Mouse (Mus musculus) G1E-ER4 (cell line): ENCODE data around the gene Pi4kb. TPM values are rescaled to one million over a fixed set of nuclear protein-coding genes. Genes with fewer than 3 reads are reported as not detected.
A peak's percentile ranks its signal among the peaks of the same experiment; 100 is the strongest.

Experiments used
- GATA1 ChIP-seq: IDR thresholded peaks from one replicate; pipeline ENCODE4 v1.8.0; 2012; ENCODE audit warnings: low read length, inconsistent platforms
- polyA plus RNA-seq: library from polyadenylated mRNA; stranded (reverse); fragments of >175 nt; gene quantifications from 2 replicates; pipeline ENCODE4 v1.2.3, GENCODE M21; 2012

Gene Pi4kb
- polyA plus RNA-seq, 1 experiment: 11.2 TPM

DNA sequence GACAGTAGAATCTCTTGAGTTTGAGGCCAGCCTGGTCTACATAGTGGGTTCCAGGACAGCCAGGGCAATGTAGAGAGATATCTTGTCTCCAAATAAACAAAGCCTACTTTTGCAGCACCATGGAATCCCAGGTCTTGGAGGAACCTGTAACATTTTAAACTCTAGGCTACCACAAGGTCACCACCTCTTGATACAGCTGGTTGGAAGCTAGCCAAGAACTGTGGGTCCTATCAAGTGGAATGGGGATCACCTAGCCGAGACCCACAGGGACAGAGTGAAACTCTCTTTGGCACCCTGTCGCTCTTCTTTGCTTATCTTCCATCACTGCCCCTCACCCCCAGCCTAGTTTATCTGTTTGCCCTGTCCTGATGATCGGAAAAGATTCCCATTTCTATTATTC, 2.0 kb upstream of the Pi4kb start:
- no peak for TF ChIP-seq GATA1

DNA sequence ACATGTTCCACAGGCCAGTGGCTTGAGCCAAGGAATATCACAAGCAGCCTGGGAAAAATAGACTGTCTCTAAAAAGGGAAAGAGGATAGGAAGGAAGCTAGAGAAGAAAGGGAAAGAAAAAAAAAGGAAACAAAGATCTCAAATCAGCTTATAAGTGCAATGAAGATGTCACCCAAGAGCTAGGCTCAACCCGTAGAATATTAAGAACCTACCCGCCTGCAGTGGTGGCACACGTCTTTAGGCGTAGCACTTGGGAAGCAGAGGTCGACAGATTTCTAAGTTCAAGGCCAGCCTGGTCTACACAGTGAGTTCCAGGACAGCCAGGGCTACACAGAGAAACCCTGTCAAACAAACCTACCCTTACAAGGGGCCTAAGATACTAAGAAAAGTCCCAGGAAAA, 911 bp upstream of the Pi4kb start:
- TF ChIP-seq GATA1: no peak

DNA sequence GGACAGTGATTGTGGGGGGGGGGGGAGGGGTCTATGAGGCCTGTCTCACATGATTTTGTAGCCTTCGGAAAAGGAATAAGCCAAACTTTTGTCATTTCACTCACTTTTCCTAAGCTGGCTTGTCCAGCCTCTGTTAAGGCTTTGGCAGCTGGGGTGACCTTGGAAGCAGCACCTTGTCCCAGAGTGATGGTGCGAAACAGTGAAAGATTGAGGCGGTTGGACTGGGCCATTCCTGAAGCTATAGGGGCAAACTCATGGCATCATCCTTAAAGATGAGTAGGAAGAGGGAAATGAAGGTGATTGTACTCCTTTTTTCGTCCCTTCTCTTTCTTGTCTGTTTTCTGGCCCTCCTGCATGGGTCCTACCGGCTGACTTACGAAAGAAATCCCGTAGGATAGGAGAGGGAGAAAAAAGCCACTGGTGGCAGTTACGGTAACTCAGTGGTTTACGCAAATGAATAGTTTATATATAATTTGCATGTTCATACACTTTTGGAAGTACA, 454 bp upstream of the Pi4kb start:
- no peak for TF ChIP-seq GATA1

DNA sequence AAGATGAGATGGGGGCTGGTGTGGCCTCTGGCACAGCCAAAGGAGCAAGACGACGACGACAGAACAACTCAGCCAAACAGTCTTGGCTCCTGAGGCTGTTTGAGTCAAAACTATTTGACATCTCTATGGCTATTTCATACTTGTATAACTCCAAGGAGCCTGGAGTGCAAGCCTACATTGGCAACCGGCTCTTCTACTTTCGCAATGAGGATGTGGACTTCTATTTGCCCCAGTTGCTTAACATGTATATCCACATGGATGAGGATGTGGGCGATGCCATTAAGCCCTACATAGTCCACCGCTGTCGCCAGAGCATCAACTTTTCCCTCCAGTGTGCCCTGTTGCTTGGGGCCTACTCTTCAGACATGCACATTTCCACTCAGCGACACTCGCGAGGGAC, 9.8 kb downstream of the Pi4kb start:
- no peak for TF ChIP-seq GATA1

DNA sequence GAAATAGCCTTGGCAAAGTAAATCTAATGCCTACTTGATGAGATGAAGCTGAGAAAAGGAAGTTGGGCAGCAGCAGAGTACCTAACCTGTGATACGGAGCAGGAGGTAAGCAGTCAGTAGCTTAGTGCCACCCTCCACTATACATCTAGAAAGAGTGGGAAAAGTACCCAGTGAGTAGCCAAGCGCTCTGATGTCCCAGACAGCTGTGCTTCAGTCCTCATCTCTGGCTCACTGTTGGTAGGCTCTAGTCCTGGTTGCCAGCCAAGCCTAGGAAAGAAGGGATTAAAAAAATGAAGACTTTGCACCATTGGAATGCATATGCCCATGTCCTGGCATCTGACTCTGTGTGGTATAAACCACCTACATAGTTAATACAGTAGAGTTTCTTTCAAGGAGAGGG, 11.0 kb downstream of the Pi4kb start:
- no peak for TF ChIP-seq GATA1

DNA sequence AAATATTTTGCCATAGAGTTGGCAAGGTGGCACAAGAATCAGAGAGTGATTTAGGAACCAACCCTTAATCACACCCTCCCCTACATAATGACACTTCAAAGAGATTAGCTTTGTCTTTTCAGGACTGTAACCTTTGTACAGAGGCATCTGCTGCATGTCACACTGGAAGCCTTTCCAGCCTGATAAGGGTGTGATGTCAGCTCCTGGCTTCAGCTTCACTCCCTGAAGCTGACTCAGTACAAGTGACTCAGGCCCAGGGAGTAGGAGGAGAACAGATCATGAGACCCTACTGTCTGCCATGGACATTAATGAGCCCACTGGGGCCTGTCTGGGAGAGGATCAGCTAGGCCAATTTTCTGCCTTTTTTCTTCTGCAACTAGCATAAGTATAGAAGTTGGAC, 13.0 kb downstream of the Pi4kb start:
- TF ChIP-seq GATA1: peak; percentile 42

DNA sequence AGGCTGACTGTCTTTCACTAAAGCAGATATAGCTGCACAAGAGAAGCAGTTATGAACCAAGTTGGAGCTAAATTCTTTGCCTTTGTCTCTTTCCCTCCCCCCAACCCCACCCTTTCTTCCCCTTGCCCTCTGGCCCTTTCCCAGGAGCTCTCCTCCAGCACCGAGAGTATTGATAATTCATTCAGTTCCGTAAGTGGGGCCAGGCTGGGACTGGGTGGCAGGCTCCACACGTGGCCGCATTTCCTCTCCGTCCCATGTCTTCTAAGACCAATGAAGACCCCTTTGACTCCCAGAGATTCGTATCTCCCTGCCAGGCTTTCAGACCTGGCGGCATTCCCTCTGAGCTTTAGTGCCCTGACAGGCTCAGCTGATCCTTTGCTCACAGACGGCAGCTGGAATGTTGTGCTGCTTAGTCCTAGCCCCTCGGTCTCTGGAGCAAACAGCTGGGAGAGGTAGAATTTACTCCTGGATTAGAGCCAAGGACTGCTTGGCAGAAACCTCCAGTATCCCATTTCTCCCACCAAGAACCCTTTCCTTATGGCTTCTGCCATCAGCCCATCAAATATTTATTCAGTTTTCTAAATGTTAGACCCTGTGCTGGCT, 14.7 kb downstream of the Pi4kb start:
- no peak for TF ChIP-seq GATA1

DNA sequence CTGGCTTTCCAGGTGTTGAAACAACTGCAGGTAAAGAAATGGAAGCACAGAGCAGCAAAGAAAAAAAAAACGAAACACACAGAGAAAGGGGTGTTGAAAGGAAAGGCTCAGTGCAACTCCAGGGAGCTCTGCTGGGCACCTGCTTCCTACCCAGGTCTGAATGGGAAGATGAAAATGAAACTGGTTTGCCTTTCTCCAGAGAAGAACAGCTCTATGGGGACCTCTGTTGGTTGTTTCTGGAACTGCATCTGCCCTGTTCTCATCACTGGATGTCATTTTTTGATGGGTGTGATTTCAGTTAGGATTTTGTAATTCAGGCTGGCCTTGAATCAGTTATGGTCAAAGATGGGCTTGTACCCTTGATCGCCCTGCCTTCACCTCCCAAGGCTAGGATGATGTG, 22.4 kb downstream of the Pi4kb start:
- TF ChIP-seq GATA1: no peak

DNA sequence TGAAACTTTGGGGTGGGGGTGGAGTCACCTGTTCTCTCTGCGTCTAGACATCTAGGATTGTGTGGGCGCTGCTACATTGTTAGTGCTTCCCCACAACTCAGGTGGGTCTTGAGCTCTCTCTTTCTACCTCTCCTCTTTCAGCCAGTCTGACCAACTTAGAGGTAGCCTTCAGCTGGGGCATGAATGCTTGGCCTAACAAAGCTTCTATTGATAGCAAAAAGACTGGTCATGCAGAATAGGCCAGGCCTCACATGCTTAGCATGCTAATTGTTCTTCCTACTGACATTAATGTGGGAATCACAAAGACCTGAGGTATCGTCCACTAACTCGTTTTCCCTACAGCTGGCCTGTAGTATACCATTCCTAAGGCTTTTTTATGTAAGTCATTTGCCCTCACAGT, 28.0 kb downstream of the Pi4kb start:
- TF ChIP-seq GATA1: no peak

DNA sequence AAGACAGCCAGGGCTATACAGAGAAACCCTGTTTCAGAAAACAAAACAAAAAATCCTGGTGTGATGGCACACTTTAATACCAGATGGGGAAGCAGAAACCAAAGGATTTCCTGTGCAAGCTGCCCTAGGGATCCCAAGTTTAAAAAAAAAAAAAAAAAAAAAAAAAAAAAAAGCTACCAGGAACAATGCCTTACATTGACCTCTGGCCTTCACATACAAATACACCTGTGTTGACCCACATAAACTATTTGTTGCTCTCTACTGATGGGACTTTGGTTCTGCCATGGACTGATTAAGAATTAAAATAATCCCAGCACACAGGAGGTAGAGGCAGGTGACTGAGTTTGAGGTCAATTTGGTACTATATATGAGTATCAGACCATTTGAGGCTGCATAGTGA, 28.7 kb downstream of the Pi4kb start:
- no peak for TF ChIP-seq GATA1

DNA sequence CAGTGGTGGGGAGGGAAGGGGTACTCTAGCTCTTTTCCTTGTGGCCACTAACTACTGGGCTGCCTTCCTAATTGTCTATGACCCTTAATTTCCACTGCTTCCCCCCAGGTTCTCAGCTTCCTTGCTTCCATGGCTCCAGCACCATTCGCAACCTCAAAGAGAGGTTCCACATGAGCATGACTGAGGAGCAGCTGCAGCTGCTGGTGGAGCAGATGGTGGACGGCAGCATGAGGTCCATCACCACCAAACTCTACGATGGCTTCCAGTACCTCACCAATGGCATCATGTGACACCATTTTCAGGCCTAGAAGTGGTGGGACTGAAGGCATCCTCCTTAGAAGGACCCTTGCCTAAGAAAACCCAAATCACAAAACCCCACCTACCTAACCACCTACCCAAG, 31.1 kb downstream of the Pi4kb start:
- no peak for TF ChIP-seq GATA1

DNA sequence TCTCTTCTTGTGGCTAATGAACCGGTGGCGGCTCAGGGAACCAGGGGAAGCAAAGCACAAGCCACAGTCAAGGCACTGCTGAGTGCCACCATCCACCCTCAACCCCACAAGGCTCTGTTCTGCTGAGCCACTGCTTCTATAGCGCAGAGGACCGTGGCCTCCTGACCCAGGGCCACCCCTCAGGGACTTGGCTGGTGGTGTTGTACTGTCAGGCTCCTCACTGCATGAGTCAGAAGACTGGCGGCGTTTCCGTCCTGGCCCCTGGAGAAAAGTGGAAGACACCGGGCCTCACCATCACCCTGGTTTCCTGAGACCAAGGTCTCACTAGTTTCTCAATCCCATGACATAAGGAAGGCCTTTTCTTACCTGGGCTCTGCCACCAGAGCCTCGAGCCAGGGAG, 33.2 kb downstream of the Pi4kb start:
- no peak for TF ChIP-seq GATA1

DNA sequence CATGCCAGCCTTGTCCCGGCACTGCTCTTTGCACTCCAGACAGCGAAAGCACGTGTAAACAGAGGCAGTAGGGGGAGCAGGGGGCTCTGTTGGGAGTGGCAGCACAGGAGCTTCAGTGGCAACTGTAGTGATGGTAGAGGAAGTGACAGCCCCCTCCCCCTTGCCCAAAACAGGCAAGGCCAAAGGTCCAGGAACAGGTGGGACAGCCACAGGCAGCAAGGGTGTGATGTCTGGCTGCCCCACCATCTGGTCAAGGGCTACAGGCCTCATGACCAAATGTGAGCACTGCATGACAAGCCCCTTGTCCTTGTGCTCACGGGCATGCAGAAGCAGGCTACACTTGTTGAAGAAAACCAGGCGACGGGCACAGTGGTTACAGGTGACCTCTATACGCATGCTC, 35.9 kb downstream of the Pi4kb start:
- no peak for TF ChIP-seq GATA1

DNA sequence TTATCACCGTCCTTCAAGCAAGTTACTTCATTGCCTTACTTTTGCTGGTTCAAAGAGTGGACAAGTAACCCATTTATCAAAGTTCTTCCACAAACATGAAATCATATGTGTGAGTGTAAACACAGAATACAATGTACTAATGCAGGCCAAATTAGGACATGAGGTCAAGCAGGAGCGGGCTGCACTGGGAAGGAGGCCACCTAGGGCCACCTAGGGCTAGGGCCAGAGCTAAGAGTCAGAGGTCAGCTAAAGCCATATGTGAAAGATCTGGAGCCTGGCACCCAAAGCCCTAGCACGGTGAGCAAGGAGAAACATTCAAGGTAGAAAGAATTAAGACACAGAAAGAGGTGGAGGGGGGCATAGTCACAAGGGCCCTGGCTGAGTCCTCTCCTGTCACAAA, 38.5 kb downstream of the Pi4kb start:
- TF ChIP-seq GATA1: no peak

DNA sequence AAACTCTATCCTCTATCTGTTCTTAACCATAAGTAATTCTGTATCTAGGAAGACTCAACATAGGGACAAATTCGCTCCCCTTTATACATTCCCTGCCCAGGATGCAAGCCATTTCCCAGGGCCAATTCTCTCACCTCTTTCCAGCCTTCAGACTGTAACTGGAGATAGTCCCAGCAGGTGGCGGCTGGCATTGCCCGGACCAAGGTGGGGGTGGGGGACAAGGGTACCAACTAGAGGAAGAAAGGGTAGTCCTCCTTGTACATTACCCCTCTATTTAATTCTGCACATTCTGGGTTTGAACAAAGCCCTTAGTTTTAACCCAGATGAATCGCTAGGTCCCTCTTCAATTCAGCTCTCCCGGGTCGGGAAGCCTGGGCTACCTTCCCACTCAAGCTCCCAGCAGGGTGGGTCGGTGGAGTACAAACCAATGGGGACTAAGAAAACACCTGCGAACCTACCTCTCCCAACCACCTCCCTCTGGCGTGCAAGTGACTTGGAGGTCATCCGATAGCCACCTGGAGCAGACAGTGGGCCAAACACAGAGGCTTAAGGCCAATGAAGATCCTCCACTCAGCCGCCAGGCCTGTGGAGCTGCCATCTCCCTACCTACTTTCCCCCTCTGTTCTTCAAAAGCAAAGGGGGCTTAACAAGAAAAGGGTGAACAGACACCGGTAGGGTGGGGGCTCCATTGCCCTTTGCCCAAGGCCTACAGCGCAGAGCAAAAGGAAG, 39.3 kb downstream of the Pi4kb start:
- TF ChIP-seq GATA1: no peak

DNA sequence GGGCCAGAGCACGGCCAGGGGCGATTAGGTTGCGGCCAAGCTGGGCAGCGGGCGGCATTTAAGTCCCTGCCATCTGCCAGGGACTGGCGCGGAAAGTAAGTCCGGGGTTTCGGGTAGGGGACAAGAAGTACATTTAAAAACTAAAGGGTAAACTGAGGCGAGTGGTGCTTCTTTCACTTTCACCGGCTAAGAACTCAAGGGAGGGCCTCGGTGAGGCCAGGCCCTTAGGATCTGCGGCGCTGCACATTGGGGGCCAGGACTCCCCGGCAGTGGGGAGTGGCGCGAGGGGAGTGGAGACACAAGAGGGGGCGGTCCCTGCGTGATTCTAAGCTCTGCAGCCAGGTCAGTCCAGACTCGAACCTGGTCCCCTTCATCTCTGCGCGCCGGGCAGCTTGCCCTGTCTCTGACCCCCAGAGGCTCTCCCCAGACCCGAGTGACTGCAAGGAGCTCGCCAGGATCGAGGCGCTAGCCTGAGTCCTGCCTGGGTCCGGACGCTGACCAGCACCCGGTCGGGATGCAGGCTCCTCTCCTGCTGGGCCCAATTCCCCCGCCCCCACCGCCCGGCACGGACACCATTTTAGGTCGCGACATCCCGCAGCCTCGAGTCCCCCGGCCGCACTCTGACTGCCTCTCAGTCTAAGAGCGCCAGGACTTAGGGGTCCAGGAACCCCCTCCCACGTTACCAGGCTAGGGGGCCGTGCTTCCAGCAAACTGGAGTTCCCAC, 40.1 kb downstream of the Pi4kb start:
- TF ChIP-seq GATA1: no peak
